In genomic region chr5:138571623-138572022, GRCm38 (mm10) we compare ENCODE assay signal across 12 mouse cellular contexts. TPM values are rescaled to one million over a fixed set of nuclear protein-coding genes. Genes with fewer than 3 reads are reported as not detected.
DNase-seq lines count a peak whose midpoint lies in the region; ATAC-seq and TF ChIP-seq lines count a peak whose summit lies in the region.
"Had no signal": no experiment of that assay in that cellular context is flagged by ENCODE, and none has a peak within 500 bp of the region (broad histone marks: within the 10 kb centered on the region; RNA-seq: fewer than 3 reads in every experiment).

No protein-coding gene starts in this region.

- DNase-seq in CD4-positive, CD25-positive, alpha-beta regulatory T cell, adult 2 months (ENCODE audit: low read depth, low spot score) = peak; percentile 67
- no peak for DNase-seq in left cerebral cortex, adult 2 months (ENCODE audit: extremely low spot score in 1 of 2, low spot score in 2 of 2)
- DNase-seq in left cerebral cortex, adult 11 months (ENCODE audit: low spot score) = no peak
- DNase-seq in c-Kit-positive CD71-positive TER-119-positive erythroid progenitor cells, embryonic 14.5 days (ENCODE audit: low spot score) = peak; percentile 3
- DNase-seq in spleen, adult 12 weeks (ENCODE audit: low spot score) = no peak

- intact Hi-C loops in left cerebral cortex, adult 2 months (cut with DNase I) = no loop called here

- H3K4me3 ChIP-seq in left cerebral cortex, adult 2 months = no peak overlapping the region

- H3K27ac ChIP-seq in left cerebral cortex, adult 2 months = no peak overlapping the region

- peak; percentile 12 for TF ChIP-seq CTCF in left cerebral cortex, adult 2 months (IDR thresholded peaks at IDR 0.05)

- ATAC-seq in CD4-positive, CD25-positive, alpha-beta regulatory T cell, adult 4 months = no peak
- ATAC-seq in megakaryocyte progenitor cell, adult 5-6 weeks (replicated peaks; ENCODE audit: poor library complexity) = peak; percentile 61; the same call in 1 of the 2 replicates
- ATAC-seq in erythroid progenitor cell, adult 5-6 weeks (replicated peaks; ENCODE audit: low FRiP score, poor library complexity, severe bottlenecking) = no peak

RNA-seq across cellular contexts. Expression of gene 1700123K08Rik, which starts 7.1 kb away (rescaled TPM):
- polyA plus RNA-seq in CD4-positive, CD25-positive, alpha-beta regulatory T cell, adult 4 months (2017; shearing (Covaris generic)) = not detected
- total RNA-seq in left cerebral cortex, adult 2 months (2021) = not detected
- total RNA-seq in megakaryocyte progenitor cell, adult 5-6 weeks (2015) = not detected in 2 replicates
- not detected in 2 replicates for total RNA-seq in megakaryocyte progenitor cell, adult 5-6 weeks (2017)
- not detected in 2 replicates for total RNA-seq in erythroid progenitor cell, adult 5-6 weeks (2015; ENCODE audit: low replicate concordance)
- not detected in 2 replicates for total RNA-seq in erythroid progenitor cell, adult 5-6 weeks (2017; ENCODE audit: low replicate concordance)
- total RNA-seq: gastrocnemius, postnatal 4 days had no signal
- polyA plus RNA-seq: C2C12; lung, embryonic 16.5 days; stomach, embryonic 14.5 days had no signal

RNA-seq across cellular contexts. Expression of gene Zfp68, which starts 47.9 kb away (rescaled TPM):
- polyA plus RNA-seq in CD4-positive, CD25-positive, alpha-beta regulatory T cell, adult 4 months (2017; shearing (Covaris generic)) = 10 to 100 TPM; 45.0 to 47.6 TPM
- 10 to 100 TPM; 28.7 to 29.7 TPM for total RNA-seq in left cerebral cortex, adult 2 months (2021)
- 47.1 and 48.9 TPM in 2 replicates for total RNA-seq in megakaryocyte progenitor cell, adult 5-6 weeks (2015)
- total RNA-seq in megakaryocyte progenitor cell, adult 5-6 weeks (2017) = 62.8 and 69.4 TPM in 2 replicates
- 24.7 and 25.9 TPM in 2 replicates for total RNA-seq in erythroid progenitor cell, adult 5-6 weeks (2015; ENCODE audit: low replicate concordance)
- total RNA-seq in erythroid progenitor cell, adult 5-6 weeks (2017; ENCODE audit: low replicate concordance) = 17.6 and 19.3 TPM in 2 replicates

RNA-seq across cellular contexts. Expression of gene A430033K04Rik, which starts 51.0 kb away (rescaled TPM):
- 10 to 100 TPM in 1 of 2 experiments, 1 to 10 TPM in 1; 6.6 to 11.8 TPM for polyA plus RNA-seq in CD4-positive, CD25-positive, alpha-beta regulatory T cell, adult 4 months (2017; shearing (Covaris generic))
- 10 to 100 TPM; 15.3 to 16.0 TPM for total RNA-seq in left cerebral cortex, adult 2 months (2021)
- total RNA-seq in megakaryocyte progenitor cell, adult 5-6 weeks (2015) = 6.4 and 8.2 TPM in 2 replicates
- total RNA-seq in megakaryocyte progenitor cell, adult 5-6 weeks (2017) = 10.0 and 13.6 TPM in 2 replicates
- total RNA-seq in erythroid progenitor cell, adult 5-6 weeks (2015; ENCODE audit: low replicate concordance) = 1.8 and 6.7 TPM in 2 replicates
- total RNA-seq in erythroid progenitor cell, adult 5-6 weeks (2017; ENCODE audit: low replicate concordance) = 3.9 and 7.9 TPM in 2 replicates

Comparison
In these comparisons a context has a peak if more than half of its experiments do, and no peak if none do; other contexts are left out.
1. DNase-seq: peak in CD4-positive, CD25-positive, alpha-beta regulatory T cell, adult 2 months (single experiment) and c-Kit-positive CD71-positive TER-119-positive erythroid progenitor cells, embryonic 14.5 days (single experiment); none in left cerebral cortex, adult 2 months (0 of 2), left cerebral cortex, adult 11 months (single experiment) and spleen, adult 12 weeks (single experiment).